Comparison of ENCODE assay signal across 23 mouse cellular contexts in the genomic region with DNA sequence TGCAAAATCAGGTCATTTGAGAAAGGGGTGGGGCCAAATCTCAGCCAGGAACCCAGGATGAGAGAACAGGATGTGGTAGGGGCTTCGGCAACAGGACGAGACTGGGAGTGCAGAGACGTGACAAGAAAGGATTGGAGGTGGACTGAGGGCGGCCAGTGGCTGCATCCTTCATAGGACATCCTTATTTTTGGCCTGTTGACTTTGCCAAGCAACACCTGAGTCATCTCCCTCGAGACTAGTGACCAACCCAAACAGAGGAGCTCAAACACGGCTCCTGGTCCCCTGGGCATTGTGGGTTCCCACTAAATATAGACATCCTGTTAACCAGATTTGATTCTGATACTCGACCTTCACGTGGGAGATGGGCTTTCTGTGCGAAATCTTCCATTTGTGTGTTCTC.
"Had no signal": no experiment of that assay in that cellular context is flagged by ENCODE, and none has a peak within 500 bp of the region (broad histone marks: within the 10 kb centered on the region; RNA-seq: fewer than 3 reads in every experiment).

No protein-coding gene starts in this region.

- DNase-seq: kidney, adult 11 months; kidney, adult 9 months; kidney, postnatal 14 days; kidney, postnatal 4 days; layer of hippocampus, adult 9-11 months; liver; lung, adult 18-20 months; lung, postnatal 10 days; lung, postnatal 36 days; right cerebral cortex, postnatal 25 days; spleen, adult 18-20 months; thymus, adult 18-20 months; thymus, postnatal 14 days had no signal

- H3K27me3 ChIP-seq: limb, embryonic 13.5 days; liver, embryonic 12.5 days; liver, embryonic 15.5 days; lung, embryonic 15.5 days; megakaryocyte, embryonic 14.5 days; midbrain, embryonic 13.5 days; stomach, embryonic 15.5 days had no signal

- H3K36me3 ChIP-seq: limb, embryonic 10.5 days; limb, embryonic 13.5 days; liver, embryonic 12.5 days; liver, embryonic 15.5 days; lung, embryonic 15.5 days; midbrain, embryonic 10.5 days; midbrain, embryonic 13.5 days; stomach, embryonic 15.5 days had no signal

- H3K4me3 ChIP-seq: layer of hippocampus, adult 2 months; limb, embryonic 10.5 days; limb, embryonic 13.5 days; liver, embryonic 12.5 days; liver, embryonic 15.5 days; lung, embryonic 15.5 days; megakaryocyte, embryonic 14.5 days; midbrain, embryonic 10.5 days; midbrain, embryonic 13.5 days; stomach, embryonic 15.5 days had no signal

- H3K4me2 ChIP-seq: limb, embryonic 13.5 days; liver, embryonic 12.5 days; liver, embryonic 15.5 days; lung, embryonic 15.5 days; midbrain, embryonic 13.5 days; stomach, embryonic 15.5 days had no signal
